Mouse (Mus musculus) lung, adult 2 months (tissue): ENCODE measurements around the gene Hist1h4a. TPM values are rescaled to one million over a fixed set of nuclear protein-coding genes. Genes with fewer than 3 reads are reported as not detected.
"Not testable (repeated sequence)": the region's sequence is repeated elsewhere in the genome, so short reads cannot be mapped to it uniquely, and the experiment has no call there.

Experiments
- DNase-seq: peaks from one replicate; pipeline ENCODE4 v3.0.0; 2022
- H3K4me1 ChIP-seq: fragments of 200-500 bp; 2 replicates; pipeline ENCODE4 v1.6.1; 2011; ENCODE audit warnings: low read length; ENCODE audit not compliant: control insufficient read depth, insufficient read depth
- H3K4me3 ChIP-seq: fragments of 200-500 bp; replicated peaks from 2 replicates; pipeline ENCODE3; 2011; ENCODE audit warnings: low read depth, mild to moderate bottlenecking, control low read depth, low read length; ENCODE audit errors: extremely low read depth
- CTCF ChIP-seq: fragments of 200-500 bp; IDR thresholded peaks from 2 replicates; pipeline ENCODE4 v1.5.1; 2011; ENCODE audit warnings: mild to moderate bottlenecking, low read length, control low read depth; ENCODE audit not compliant: insufficient read depth
- POLR2A ChIP-seq: fragments of 200-500 bp; IDR thresholded peaks from 2 replicates; pipeline ENCODE4 v1.6.1; 2011; ENCODE audit warnings: low read depth, mild to moderate bottlenecking, control low read depth, low read length, borderline replicate concordance; ENCODE audit errors: extremely low read depth
- WGBS: fragments of 180-500 bp; shearing (Covaris S2); methylation state at CpG from one replicate; pipeline ENCODE4 v1.1.7; 2018; 5-methylcytosine and 5-hydroxymethylcytosine counted together
- polyA plus RNA-seq: library from polyadenylated mRNA; depleted of rRNA; stranded (reverse); fragments of >200 nt; gene quantifications from 2 replicates; pipeline ENCODE4 v1.2.3, GENCODE M21; 2012

The Hist1h4a gene
- polyA plus RNA-seq, 1 experiment: 2.4 TPM

GRCm38 (mm10) chr13:23768834-23769397 is 7.9 kb upstream of the Hist1h4a start:
- Histone ChIP-seq H3K4me3 (no peak overlapping the region), H3K4me1 (no peaks in the 10 kb centered on the region)
- DNase-seq: no peak
- WGBS: 38% methylated on average over 5 of the region's 5 CpGs
- TF ChIP-seq CTCF: no peak
- TF ChIP-seq POLR2A: no peak

DNA sequence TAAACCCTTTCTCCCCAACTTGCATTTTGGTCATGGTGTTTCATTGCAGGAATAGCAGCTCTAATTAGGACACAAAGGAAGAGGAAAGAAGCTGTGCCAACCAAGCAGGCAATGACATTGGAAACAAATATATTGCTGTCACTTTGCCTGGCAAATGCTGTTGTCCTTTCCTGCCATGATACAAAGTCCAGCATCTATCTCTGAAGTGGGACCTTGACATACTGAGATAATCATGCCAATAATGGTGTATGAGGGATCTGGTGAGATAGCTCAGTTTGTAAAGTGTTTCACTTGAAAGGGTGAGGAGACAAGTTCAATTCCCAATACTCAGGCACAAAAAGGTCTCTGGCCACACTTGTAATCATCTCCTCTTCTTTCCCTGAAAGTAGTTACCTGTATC is 5.7 kb upstream of the Hist1h4a start:
- DNase-seq: no peak
- H3K4me3 ChIP-seq: no peak overlapping the region

GRCm38 (mm10) chr13:23765172-23765513 is 4.1 kb upstream of the Hist1h4a start:
- no peak for TF ChIP-seq POLR2A
- TF ChIP-seq CTCF: no peak
- 69% methylated on average over 1 of the region's 1 CpGs for WGBS
- no peak for DNase-seq
- Histone ChIP-seq H3K4me1 (peaks cover 2% of the 10 kb centered on the region; the same call in 1 of the 2 replicates), H3K4me3 (no peak overlapping the region)

More for the DNA sequence above, 5.7 kb upstream of the Hist1h4a start:
- TF ChIP-seq POLR2A: no peak
- no peak for TF ChIP-seq CTCF
- H3K4me1 ChIP-seq: no peaks in the 10 kb centered on the region

DNA sequence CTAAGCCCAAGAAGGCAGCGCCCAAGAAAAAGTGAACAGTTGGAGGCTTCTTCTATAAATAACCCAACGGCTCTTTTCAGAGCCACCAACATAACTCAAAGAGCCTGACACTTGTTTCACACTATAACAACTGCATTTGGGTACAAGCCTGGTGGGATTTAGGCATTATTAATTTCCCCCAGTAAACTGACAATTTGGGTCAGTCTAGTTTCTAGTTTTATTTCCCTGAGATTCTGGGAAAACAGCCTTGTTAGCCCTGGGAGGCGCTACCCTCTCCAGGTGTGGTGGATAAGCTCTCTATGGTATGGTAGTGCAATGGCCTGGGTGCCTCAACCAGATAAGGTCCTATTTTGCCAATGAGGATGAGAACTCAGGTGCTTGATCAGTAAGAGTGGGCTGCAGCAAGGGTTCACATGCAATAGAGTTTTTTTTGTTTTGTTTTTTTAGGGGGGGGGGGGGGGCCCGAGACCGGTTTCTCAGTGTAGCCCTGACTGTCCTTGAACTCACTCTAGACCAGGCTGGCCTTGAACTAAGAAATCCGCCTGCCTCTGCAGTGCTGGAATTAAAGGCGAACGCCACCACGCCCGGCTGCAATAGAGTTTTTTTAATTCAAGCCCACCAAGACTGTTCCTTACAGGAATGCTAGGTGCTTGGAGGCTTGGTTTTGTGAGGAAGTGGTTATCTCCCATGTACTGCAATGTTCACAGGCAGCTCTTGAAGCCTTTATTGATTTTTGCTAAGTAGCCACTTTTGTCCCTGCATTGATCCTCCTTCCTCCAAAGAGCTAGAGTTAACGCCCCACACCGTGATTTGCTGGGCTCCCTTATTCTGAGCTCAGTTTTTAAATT is 3.5 kb upstream of the Hist1h4a start:
- Histone ChIP-seq H3K4me1 (peaks cover 2% of the 10 kb centered on the region; the same call in 1 of the 2 replicates), H3K4me3 (no peak overlapping the region)
- no peak for DNase-seq
- WGBS: 49% methylated on average over 12 of the region's 12 CpGs
- TF ChIP-seq POLR2A (no peak), CTCF (no peak)

DNA sequence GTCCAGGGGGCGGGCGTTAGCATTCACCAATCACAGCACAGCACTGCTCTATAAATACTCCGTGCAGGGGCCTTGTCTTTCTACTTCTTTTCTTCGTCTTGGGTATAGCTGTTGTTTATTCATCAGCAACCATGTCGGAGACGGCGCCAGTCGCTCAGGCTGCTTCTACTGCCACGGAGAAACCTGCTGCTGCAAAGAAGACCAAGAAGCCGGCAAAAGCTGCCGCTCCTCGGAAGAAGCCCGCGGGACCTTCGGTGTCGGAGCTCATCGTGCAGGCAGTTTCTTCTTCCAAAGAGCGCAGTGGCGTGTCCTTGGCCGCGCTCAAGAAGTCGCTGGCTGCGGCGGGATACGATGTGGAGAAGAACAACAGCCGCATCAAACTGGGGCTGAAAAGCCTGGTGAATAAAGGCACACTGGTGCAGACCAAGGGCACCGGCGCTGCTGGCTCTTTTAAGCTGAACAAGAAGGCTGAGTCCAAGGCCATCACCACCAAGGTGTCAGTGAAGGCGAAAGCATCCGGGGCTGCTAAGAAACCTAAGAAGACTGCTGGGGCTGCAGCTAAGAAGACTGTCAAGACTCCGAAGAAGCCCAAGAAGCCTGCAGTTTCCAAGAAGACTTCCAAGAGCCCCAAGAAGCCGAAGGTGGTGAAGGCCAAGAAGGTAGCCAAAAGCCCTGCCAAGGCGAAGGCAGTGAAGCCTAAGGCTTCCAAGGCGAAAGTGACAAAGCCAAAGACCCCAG is 2.7 kb upstream of the Hist1h4a start, which contains the start of gene Hist1h1a:
Hist1h1a (plus strand) TSS at position 81 of the 738 bp plus-strand sequence.
- 3% methylated on average over 34 of the region's 34 CpGs for WGBS
- peak; percentile 77; the same call in 1 of the 2 replicates for TF ChIP-seq POLR2A
- TF ChIP-seq CTCF: no peak
- Histone ChIP-seq H3K4me3 (peak within 1 kb of the TSS; percentile 80), H3K4me1 (peaks cover 2% of the 10 kb centered on the region; the same call in 1 of the 2 replicates)
- peak; percentile 72 for DNase-seq

DNA sequence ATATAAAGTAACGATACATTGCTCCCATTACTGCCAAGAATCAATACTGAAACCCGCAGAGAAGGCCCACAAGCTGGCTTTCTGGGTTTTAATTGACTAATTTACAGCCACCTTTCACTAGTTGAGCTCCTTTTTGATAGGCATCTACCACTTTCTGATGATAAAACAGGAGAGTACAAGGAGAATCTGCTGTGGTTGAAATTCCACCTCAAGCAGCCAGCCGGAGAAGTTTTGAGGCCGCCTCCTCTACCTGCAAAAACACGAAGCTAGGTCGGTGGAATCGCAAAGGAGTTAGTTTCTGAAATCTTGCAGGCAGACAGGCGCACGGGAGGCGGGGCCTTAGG is 2.2 kb upstream of the Hist1h4a start:
- TF ChIP-seq CTCF (no peak), POLR2A (no peak)
- no peak for DNase-seq
- Histone ChIP-seq H3K4me3 (peak overlapping the region; percentile 80), H3K4me1 (peaks cover 2% of the 10 kb centered on the region; the same call in 1 of the 2 replicates)
- 1% methylated on average over 10 of the region's 10 CpGs for WGBS

DNA sequence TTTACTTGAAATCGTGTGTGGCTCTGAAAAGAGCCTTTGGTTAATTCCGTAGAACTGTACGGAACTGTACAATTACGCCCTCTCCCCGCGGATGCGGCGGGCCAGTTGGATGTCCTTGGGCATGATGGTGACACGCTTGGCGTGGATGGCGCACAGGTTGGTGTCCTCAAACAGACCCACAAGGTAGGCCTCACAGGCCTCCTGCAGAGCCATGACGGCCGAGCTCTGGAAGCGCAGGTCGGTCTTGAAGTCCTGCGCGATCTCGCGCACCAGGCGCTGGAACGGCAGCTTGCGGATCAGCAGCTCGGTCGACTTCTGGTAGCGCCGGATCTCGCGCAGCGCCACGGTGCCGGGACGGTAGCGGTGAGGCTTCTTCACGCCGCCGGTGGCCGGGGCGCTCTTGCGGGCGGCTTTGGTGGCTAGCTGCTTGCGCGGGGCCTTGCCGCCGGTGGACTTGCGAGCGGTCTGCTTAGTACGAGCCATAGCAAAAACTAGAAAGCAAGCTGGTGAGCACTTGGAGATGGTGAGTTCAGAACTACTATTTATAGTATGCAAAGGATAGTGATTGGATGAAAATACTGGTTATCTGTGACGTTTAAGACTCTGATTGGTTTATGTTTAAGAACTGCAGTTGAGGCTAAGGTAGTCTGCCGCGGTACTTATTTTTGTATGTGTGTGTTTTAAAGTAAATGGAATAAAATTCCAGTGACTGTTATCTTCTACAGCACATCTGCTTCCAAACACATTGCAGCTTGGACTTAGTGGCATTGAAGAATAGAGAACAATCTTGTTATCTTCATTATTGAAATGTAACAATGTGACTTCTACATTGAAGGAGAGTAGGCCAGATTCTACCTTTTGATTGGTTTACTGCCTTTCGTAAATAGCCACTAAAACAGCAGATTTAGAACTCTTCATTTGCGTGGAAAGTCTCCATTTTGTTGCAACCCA is 1.1 kb upstream of the Hist1h4a start, which contains the start of gene Hist1h3a:
Hist1h3a (minus strand) TSS at position 516 of the 951 bp plus-strand sequence.
- WGBS: under 1% methylated on average over 30 of the region's 52 CpGs
- H3K4me3 ChIP-seq: peak within 1 kb of the TSS; percentile 65
- not testable (repeated sequence) for H3K4me1 ChIP-seq
- peak; percentile 46; the same call in 1 of the 2 replicates for TF ChIP-seq POLR2A
- peak; percentile 58 for DNase-seq

- no peak for DNase-seq
- peaks cover 2% of the 10 kb centered on the region for H3K4me1 ChIP-seq
- no peak for TF ChIP-seq CTCF
- no peak for TF ChIP-seq POLR2A
- WGBS: 1% methylated on average over 26 of the region's 27 CpGs
- H3K4me3 ChIP-seq: peak overlapping the region; percentile 19
These were observed 624 bp downstream of the Hist1h4a start for GRCm38 (mm10) chr13:23760240-23760971.

DNA sequence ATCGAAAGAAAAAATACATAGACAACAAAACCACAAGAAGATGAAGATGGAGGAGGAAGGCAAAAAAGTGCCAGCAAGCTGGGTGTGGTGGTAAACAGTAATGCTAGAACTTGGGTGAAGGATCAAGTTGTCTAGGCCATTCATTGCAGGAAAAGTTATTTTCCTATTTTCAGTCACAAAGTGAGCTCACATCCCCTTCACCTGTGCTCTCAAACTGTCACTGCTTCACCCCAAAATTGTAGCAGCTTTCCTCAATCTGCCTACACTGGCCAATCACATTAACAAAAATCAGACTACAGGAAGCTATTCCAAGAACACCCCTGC is 1.2 kb downstream of the Hist1h4a start:
- no peak for DNase-seq
- Histone ChIP-seq H3K4me3 (no peak overlapping the region), H3K4me1 (peaks cover 2% of the 10 kb centered on the region)
- WGBS: 39% methylated on average over 1 of the region's 1 CpGs
- no peak for TF ChIP-seq CTCF
- TF ChIP-seq POLR2A: no peak
